Mouse (Mus musculus) stomach, embryonic 15.5 days (tissue): ENCODE data around the gene Stip1. TPM values are rescaled to one million over a fixed set of nuclear protein-coding genes. Genes with fewer than 3 reads are reported as not detected.
"Not testable (repeated sequence)": the region's sequence is repeated elsewhere in the genome, so short reads cannot be mapped to it uniquely, and the experiment has no call there.

ENCODE experiments used
- ATAC-seq: fragments of 200-750 bp; cut with Nextera tagmentation; 2 replicates; pipeline ENCODE4 v1.8.0; 2017; ENCODE audit warnings: low read depth, moderate number of reproducible peaks, moderate TSS enrichment; ENCODE audit not compliant: insufficient read depth, low FRiP score
- H3K27ac ChIP-seq: fragments of 300-500 bp; sonication (generic); 2 replicates; pipeline ENCODE4 v1.5.1; 2015; ENCODE audit warnings: mild to moderate bottlenecking, inconsistent platforms
- H3K27me3 ChIP-seq: fragments of 300-500 bp; sonication (generic); replicated peaks from 2 replicates; pipeline ENCODE4 v1.6.1; 2015; ENCODE audit warnings: inconsistent platforms
- H3K36me3 ChIP-seq: fragments of 300-500 bp; sonication (generic); 2 replicates; pipeline ENCODE4 v1.6.1; 2015; ENCODE audit warnings: inconsistent platforms
- H3K4me1 ChIP-seq: fragments of 300-500 bp; sonication (generic); 2 replicates; pipeline ENCODE4 v1.6.1; 2015; ENCODE audit warnings: inconsistent platforms
- H3K4me2 ChIP-seq: fragments of 300-500 bp; sonication (generic); 2 replicates; pipeline ENCODE4 v1.6.1; 2015; ENCODE audit warnings: mild to moderate bottlenecking, inconsistent platforms
- H3K4me3 ChIP-seq: fragments of 300-500 bp; sonication (generic); replicated peaks from 2 replicates; pipeline ENCODE4 v1.5.1; 2015; ENCODE audit warnings: inconsistent platforms
- H3K9ac ChIP-seq: fragments of 300-500 bp; sonication (generic); 2 replicates; pipeline ENCODE4 v1.6.1; 2015; ENCODE audit warnings: inconsistent platforms
- H3K9me3 ChIP-seq: fragments of 300-500 bp; sonication (generic); 2 replicates; pipeline ENCODE4 v1.6.1; 2016; ENCODE audit warnings: inconsistent platforms
- WGBS: fragments of 180-500 bp; shearing (Covaris S2); methylation state at CpG from one replicate; pipeline ENCODE4 v1.1.7; 2015; 5-methylcytosine and 5-hydroxymethylcytosine counted together
- polyA plus RNA-seq: library from polyadenylated mRNA; unstranded; fragments of >200 nt; fragmentation: Nextera tagmentation; extraction: Ambion mirVana; gene quantifications from 2 replicates; pipeline ENCODE4 v1.2.1, GENCODE M21; 2015

Gene Stip1
- polyA plus RNA-seq, 1 experiment from 2014 or later: 185 TPM

GRCm38 (mm10) chr19:7058541-7058940, 18.8 kb upstream of the Stip1 start:
- WGBS: 71% methylated on average over 6 of the region's 6 CpGs
- Histone ChIP-seq H3K36me3 (no peaks in the 10 kb centered on the region), H3K9ac (no peak overlapping the region), H3K9me3 (no peaks in the 10 kb centered on the region), H3K4me2 (peak overlapping the region; percentile 100), H3K27ac (no peak overlapping the region), H3K4me1 (peaks cover 27% of the 10 kb centered on the region), H3K4me3 (no peak overlapping the region), H3K27me3 (no peaks in the 10 kb centered on the region)
- ATAC-seq: no peak

- Histone ChIP-seq H3K27me3 (no peaks in the 10 kb centered on the region), H3K4me3 (peak overlapping the region; percentile 71), H3K36me3 (no peaks in the 10 kb centered on the region), H3K27ac (peak overlapping the region; percentile 76), H3K4me2 (peak overlapping the region; percentile 100), H3K9ac (no peak overlapping the region), H3K9me3 (no peaks in the 10 kb centered on the region), H3K4me1 (peaks cover 27% of the 10 kb centered on the region)
- peak; percentile 84 for ATAC-seq
- 1% methylated on average over 15 of the region's 15 CpGs for WGBS
Observed at GRCm38 (mm10) chr19:7057722-7058207, 18.0 kb upstream of the Stip1 start.

- peak overlapping the region; percentile 71 for H3K4me3 ChIP-seq
- 3% methylated on average over 14 of the region's 16 CpGs for WGBS
- no peaks in the 10 kb centered on the region for H3K9me3 ChIP-seq
- H3K27ac ChIP-seq: peak overlapping the region; percentile 76
- peaks cover 27% of the 10 kb centered on the region for H3K4me1 ChIP-seq
- peak; percentile 12 for ATAC-seq
- H3K36me3 ChIP-seq: no peaks in the 10 kb centered on the region
- H3K4me2 ChIP-seq: peak overlapping the region; percentile 100
- H3K9ac ChIP-seq: peak overlapping the region; percentile 50
- H3K27me3 ChIP-seq: no peaks in the 10 kb centered on the region
Observed at GRCm38 (mm10) chr19:7057126-7057721, 17.5 kb upstream of the Stip1 start.

GRCm38 (mm10) chr19:7056248-7057087, 16.7 kb upstream of the Stip1 start, which contains the start of gene Macrod1:
Gene Macrod1 (plus strand): TSS chr19:7056810.
- Histone ChIP-seq H3K36me3 (no peaks in the 10 kb centered on the region), H3K4me1 (peaks cover 27% of the 10 kb centered on the region), H3K27ac (peak within 1 kb of the TSS; percentile 76), H3K4me3 (peak within 1 kb of the TSS; percentile 71), H3K27me3 (no peaks in the 10 kb centered on the region), H3K9ac (peak within 1 kb of the TSS; percentile 50), H3K9me3 (no peaks in the 10 kb centered on the region), H3K4me2 (peak within 1 kb of the TSS; percentile 100)
- 1% methylated on average over 71 of the region's 72 CpGs for WGBS
- ATAC-seq: peak; percentile 72

- no peak for ATAC-seq
- H3K9me3 ChIP-seq: no peaks in the 10 kb centered on the region
- no peak overlapping the region for H3K4me2 ChIP-seq
- WGBS: 34% methylated on average over 3 of the region's 3 CpGs
- no peak overlapping the region for H3K9ac ChIP-seq
- H3K27me3 ChIP-seq: no peaks in the 10 kb centered on the region
- no peak overlapping the region for H3K4me3 ChIP-seq
- H3K27ac ChIP-seq: no peak overlapping the region
- peaks cover 27% of the 10 kb centered on the region for H3K4me1 ChIP-seq
- no peaks in the 10 kb centered on the region for H3K36me3 ChIP-seq
Observed at GRCm38 (mm10) chr19:7055173-7055572, 15.4 kb upstream of the Stip1 start.

- peaks cover 27% of the 10 kb centered on the region for H3K4me1 ChIP-seq
- no peak for ATAC-seq
- H3K4me2 ChIP-seq: no peak overlapping the region
- WGBS: 53% methylated on average over 10 of the region's 10 CpGs
- H3K4me3 ChIP-seq: no peak overlapping the region
- H3K27ac ChIP-seq: no peak overlapping the region
- H3K27me3 ChIP-seq: no peaks in the 10 kb centered on the region
- H3K9ac ChIP-seq: no peak overlapping the region
- H3K36me3 ChIP-seq: no peaks in the 10 kb centered on the region
- H3K9me3 ChIP-seq: no peaks in the 10 kb centered on the region
Observed at GRCm38 (mm10) chr19:7054772-7055171, 15.0 kb upstream of the Stip1 start.

GRCm38 (mm10) chr19:7053382-7053781, 13.6 kb upstream of the Stip1 start:
- H3K9me3 ChIP-seq, H3K27me3 ChIP-seq, H3K4me2 ChIP-seq, H3K36me3 ChIP-seq, H3K27ac ChIP-seq, H3K4me3 ChIP-seq, ATAC-seq, H3K9ac ChIP-seq: not testable (repeated sequence)
- peaks cover 26% of the 10 kb centered on the region for H3K4me1 ChIP-seq
- 90% methylated on average over 4 of the region's 4 CpGs for WGBS

GRCm38 (mm10) chr19:7044706-7045105, 4.9 kb upstream of the Stip1 start:
- Histone ChIP-seq H3K9ac (no peak overlapping the region), H3K4me3 (no peak overlapping the region), H3K27me3 (no peaks in the 10 kb centered on the region), H3K36me3 (no peaks in the 10 kb centered on the region), H3K4me1 (no peaks in the 10 kb centered on the region), H3K27ac (no peak overlapping the region), H3K4me2 (no peak overlapping the region), H3K9me3 (no peaks in the 10 kb centered on the region)
- no peak for ATAC-seq
- 43% methylated on average over 4 of the region's 4 CpGs for WGBS

- no peaks in the 10 kb centered on the region for H3K36me3 ChIP-seq
- H3K27me3 ChIP-seq: no peaks in the 10 kb centered on the region
- WGBS: 65% methylated on average over 4 of the region's 4 CpGs
- H3K4me2 ChIP-seq: no peak overlapping the region
- no peak overlapping the region for H3K9ac ChIP-seq
- H3K4me3 ChIP-seq: no peak overlapping the region
- ATAC-seq: no peak
- H3K9me3 ChIP-seq: no peaks in the 10 kb centered on the region
- no peaks in the 10 kb centered on the region for H3K4me1 ChIP-seq
- no peak overlapping the region for H3K27ac ChIP-seq
Observed at GRCm38 (mm10) chr19:7044279-7044678, 4.5 kb upstream of the Stip1 start.

- Histone ChIP-seq H3K4me3 (peak overlapping the region; percentile 57), H3K36me3 (no peaks in the 10 kb centered on the region), H3K4me1 (peaks cover 16% of the 10 kb centered on the region), H3K9ac (no peak overlapping the region), H3K9me3 (no peaks in the 10 kb centered on the region), H3K4me2 (peak overlapping the region; percentile 88), H3K27me3 (no peaks in the 10 kb centered on the region), H3K27ac (peak overlapping the region; percentile 96)
- no peak for ATAC-seq
- WGBS: 93% methylated on average over 2 of the region's 2 CpGs
Observed at GRCm38 (mm10) chr19:7041171-7041570, 1.4 kb upstream of the Stip1 start.

GRCm38 (mm10) chr19:7040637-7041130, 917 bp upstream of the Stip1 start:
- Histone ChIP-seq H3K4me3 (peak overlapping the region; percentile 57), H3K36me3 (no peaks in the 10 kb centered on the region), H3K27ac (peak overlapping the region; percentile 96), H3K9ac (peak overlapping the region; percentile 81), H3K4me2 (peak overlapping the region; percentile 88), H3K27me3 (no peaks in the 10 kb centered on the region), H3K4me1 (peaks cover 16% of the 10 kb centered on the region), H3K9me3 (no peaks in the 10 kb centered on the region)
- 13% methylated on average over 13 of the region's 13 CpGs for WGBS
- no peak for ATAC-seq
